Mouse (Mus musculus): Measurements from ENCODE around the gene Rcbtb2.

DNA sequence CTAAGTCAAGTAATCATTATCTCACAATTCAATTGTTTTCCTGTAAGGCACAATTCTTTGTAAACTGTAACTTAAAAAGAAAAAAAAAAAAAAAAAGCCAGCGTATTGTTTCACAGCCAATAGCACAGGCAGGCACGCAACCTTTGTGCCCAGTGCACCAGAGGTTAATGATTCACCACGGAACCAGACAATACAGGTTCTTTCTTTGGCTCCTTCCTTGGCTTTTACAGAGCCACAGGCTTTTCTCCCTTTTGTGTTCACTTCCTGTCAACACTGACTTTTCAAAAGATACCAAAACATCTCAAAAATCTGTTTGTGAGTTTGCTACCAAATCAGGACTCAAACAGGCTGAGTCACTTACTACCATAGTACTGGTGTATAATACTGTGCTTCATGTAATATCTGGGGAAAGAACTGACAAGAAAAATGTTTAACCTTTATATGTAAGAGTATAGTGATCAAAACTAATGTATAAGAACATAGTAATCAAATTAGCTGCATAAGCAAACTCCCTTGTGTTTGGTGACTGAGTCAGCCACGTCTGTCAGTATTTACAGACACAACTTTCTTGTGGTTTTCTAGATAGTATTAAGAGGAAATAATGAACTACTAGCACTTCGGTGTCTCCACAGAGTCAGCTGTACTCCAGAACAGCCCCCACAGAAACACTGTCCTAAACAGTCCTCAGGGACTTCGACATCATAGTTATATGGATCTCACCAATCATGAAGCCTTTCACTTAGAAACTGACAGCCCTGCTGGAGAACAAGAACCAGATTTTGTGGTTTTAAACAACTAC lies 130.8 kb downstream of the Rcbtb2 start:
- TF ChIP-seq EP300 (IDR thresholded peaks at IDR 0.05; ENCODE audit: low read depth) = no peak
- TF ChIP-seq CTCF (IDR thresholded peaks at IDR 0.05; ENCODE audit: low read depth) = no peak

Measured in heart, postnatal 0 days (tissue).